In genomic region chr5:36935486-36936473, GRCm38 (mm10) we compare ENCODE assay signal across 10 mouse cellular contexts. TPM values are rescaled to one million over a fixed set of nuclear protein-coding genes. Genes with fewer than 3 reads are reported as not detected.
DNase-seq lines count a peak whose midpoint lies in the region; ATAC-seq and TF ChIP-seq lines count a peak whose summit lies in the region.
"Had no signal": no experiment of that assay in that cellular context is flagged by ENCODE, and none has a peak within 500 bp of the region (broad histone marks: within the 10 kb centered on the region; RNA-seq: fewer than 3 reads in every experiment).

No protein-coding gene starts in this region.

- 0 out of 2 replicates have a peak, but pooled peaks have one; percentile 26 for ATAC-seq in heart, embryonic 16.5 days (replicated peaks; ENCODE audit: extremely low read depth, insufficient read depth, low FRiP score)
- ATAC-seq in midbrain, embryonic 15.5 days (replicated peaks): peak; percentile 88
- no peak for ATAC-seq in kidney, embryonic 15.5 days (replicated peaks; ENCODE audit: low FRiP score)

- peak overlapping the region; percentile 71 for H3K27ac ChIP-seq in gastrocnemius, adult 2 months
- H3K27ac ChIP-seq in heart, embryonic 16.5 days (ENCODE audit: low read length): no peak overlapping the region
- peak overlapping the region; percentile 76 for H3K27ac ChIP-seq in midbrain, embryonic 15.5 days
- H3K27ac ChIP-seq in kidney, embryonic 15.5 days: no peak overlapping the region
- H3K27ac ChIP-seq: liver, embryonic 13.5 days had no signal

- H3K9ac ChIP-seq in heart, embryonic 16.5 days (ENCODE audit: low read length): no peak overlapping the region
- H3K9ac ChIP-seq in midbrain, embryonic 15.5 days: no peak overlapping the region
- no peak overlapping the region for H3K9ac ChIP-seq in kidney, embryonic 15.5 days
- H3K9ac ChIP-seq: liver, embryonic 13.5 days had no signal

- H3K9me3 ChIP-seq in heart, embryonic 16.5 days (replicated peaks; ENCODE audit: control insufficient read depth, low read length): no peaks in the 10 kb centered on the region
- H3K9me3 ChIP-seq in midbrain, embryonic 15.5 days: no peaks in the 10 kb centered on the region
- no peaks in the 10 kb centered on the region for H3K9me3 ChIP-seq in kidney, embryonic 15.5 days (replicated peaks)
- H3K9me3 ChIP-seq: liver, embryonic 13.5 days had no signal

- H3K4me3 ChIP-seq in gastrocnemius, adult 2 months: peak overlapping the region; percentile 11
- no peak overlapping the region for H3K4me3 ChIP-seq in heart, embryonic 16.5 days (ENCODE audit: low read length)
- H3K4me3 ChIP-seq in midbrain, embryonic 15.5 days: no peak overlapping the region
- H3K4me3 ChIP-seq in kidney, embryonic 15.5 days (replicated peaks): no peak overlapping the region
- H3K4me3 ChIP-seq: erythroblast, embryonic 14.5 days; liver, embryonic 13.5 days had no signal

- DNase-seq in gastrocnemius, adult 2 months: peak; percentile 26
- DNase-seq in gastrocnemius, postnatal 10 days: no peak
- peak; percentile 75 for DNase-seq in brain, embryonic 18.5 days (ENCODE audit: low read depth, low spot score)
- DNase-seq in urinary bladder, postnatal 10 days (ENCODE audit: low spot score): no peak
- no peak for DNase-seq in liver
- DNase-seq: liver, embryonic 13.5 days had no signal

- H3K36me3 ChIP-seq in heart, embryonic 16.5 days (ENCODE audit: control insufficient read depth, insufficient read depth): no peaks in the 10 kb centered on the region
- no peaks in the 10 kb centered on the region for H3K36me3 ChIP-seq in midbrain, embryonic 15.5 days (replicated peaks)
- no peaks in the 10 kb centered on the region for H3K36me3 ChIP-seq in kidney, embryonic 15.5 days
- H3K36me3 ChIP-seq: liver, embryonic 13.5 days had no signal

- peaks cover 15% of the 10 kb centered on the region for H3K4me1 ChIP-seq in heart, embryonic 16.5 days (ENCODE audit: control insufficient read depth, insufficient read depth, low read length)
- peaks cover 22% of the 10 kb centered on the region for H3K4me1 ChIP-seq in midbrain, embryonic 15.5 days
- peaks cover 13% of the 10 kb centered on the region for H3K4me1 ChIP-seq in kidney, embryonic 15.5 days
- H3K4me1 ChIP-seq: liver, embryonic 13.5 days had no signal

- WGBS in heart, embryonic 16.5 days: 45% methylated on average over 17 of the region's 17 CpGs
- WGBS in midbrain, embryonic 15.5 days: 48% methylated on average over 17 of the region's 17 CpGs
- 63% methylated on average over 17 of the region's 17 CpGs for WGBS in kidney, embryonic 15.5 days

- TF ChIP-seq CTCF in gastrocnemius, adult 2 months (IDR thresholded peaks at IDR 0.05): no peak

- H3K27me3 ChIP-seq in heart, embryonic 16.5 days (ENCODE audit: control insufficient read depth, insufficient read depth, low read length): no peaks in the 10 kb centered on the region; the same call in 1 of the 2 replicates
- no peaks in the 10 kb centered on the region for H3K27me3 ChIP-seq in midbrain, embryonic 15.5 days (replicated peaks)
- H3K27me3 ChIP-seq in kidney, embryonic 15.5 days: no peaks in the 10 kb centered on the region
- H3K27me3 ChIP-seq: liver, embryonic 13.5 days had no signal

- H3K4me2 ChIP-seq in heart, embryonic 16.5 days (ENCODE audit: low read depth, low read length): no peak overlapping the region
- H3K4me2 ChIP-seq in midbrain, embryonic 15.5 days: peak overlapping the region; percentile 9; the same call in 1 of the 2 replicates
- no peak overlapping the region for H3K4me2 ChIP-seq in kidney, embryonic 15.5 days
- H3K4me2 ChIP-seq: liver, embryonic 13.5 days had no signal

- intact Hi-C loops in gastrocnemius, adult 2 months (cut with DNase I): no loop called here

RNA-seq across cellular contexts. Expression of gene Wfs1, which starts 53.2 kb away (rescaled TPM):
- total RNA-seq in gastrocnemius, adult 2 months (2021): 10 to 100 TPM; 49.9 to 86.0 TPM
- 10 to 100 TPM; 25.4 to 30.2 TPM for total RNA-seq in gastrocnemius, postnatal 10 days (2021)
- 18.4 and 19.2 TPM in 2 replicates for polyA plus RNA-seq in heart, embryonic 16.5 days (2015; fragmentation: Nextera tagmentation; extraction: Ambion mirVana)
- polyA plus RNA-seq in midbrain, embryonic 15.5 days (2015; fragmentation: Nextera tagmentation; extraction: Ambion mirVana): 8.9 and 10.2 TPM in 2 replicates
- 18.3 and 19.5 TPM in 2 replicates for polyA plus RNA-seq in kidney, embryonic 15.5 days (2015; fragmentation: Nextera tagmentation; extraction: Ambion mirVana)

Comparison
In these comparisons a context has a peak if more than half of its experiments do, and no peak if none do; other contexts are left out.
1. DNase-seq: peak in gastrocnemius, adult 2 months (single experiment) and brain, embryonic 18.5 days (single experiment); none in gastrocnemius, postnatal 10 days (single experiment), urinary bladder, postnatal 10 days (single experiment) and liver (single experiment).
2. H3K27ac ChIP-seq: peak in gastrocnemius, adult 2 months (single experiment) and midbrain, embryonic 15.5 days (single experiment); none in heart, embryonic 16.5 days (single experiment) and kidney, embryonic 15.5 days (single experiment).